Mouse (Mus musculus): ENCODE results near the gene Pikfyve. TPM values are rescaled to one million over a fixed set of nuclear protein-coding genes. Genes with fewer than 3 reads are reported as not detected.
"Not testable (repeated sequence)": the region's sequence is repeated elsewhere in the genome, so short reads cannot be mapped to it uniquely, and the experiment has no call there.

Gene Pikfyve
- total RNA-seq, 4 experiments from 2014 or later, result 9.8 to 11.8 (median 9.9) TPM

GRCm38 (mm10) chr1:65185011-65185410 is 1.5 kb upstream of the Pikfyve start:
- DNase-seq (ENCODE audit: low spot score), result no peak

- DNase-seq (ENCODE audit: low spot score), result no peak
Observed at GRCm38 (mm10) chr1:65185524-65186205, 818 bp upstream of the Pikfyve start.

DNA sequence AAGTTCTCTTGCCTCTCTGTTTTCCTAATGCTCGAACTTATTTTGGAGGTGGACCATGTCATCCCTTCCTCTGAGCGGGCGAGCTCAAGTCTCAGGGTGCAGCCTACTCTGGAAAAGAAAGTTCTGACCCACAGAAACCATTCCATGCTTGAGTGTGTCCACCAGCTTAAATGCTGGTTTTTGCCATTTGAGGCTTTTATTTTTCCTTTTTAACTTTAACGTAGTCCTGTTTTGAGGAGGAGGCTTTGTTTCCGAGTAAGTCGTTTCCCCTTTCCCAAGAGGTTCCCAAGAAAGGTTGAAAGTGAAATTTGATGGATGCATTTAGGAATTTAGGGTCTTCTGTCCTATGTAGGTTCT is 569 bp downstream of the Pikfyve start:
- DNase-seq (ENCODE audit: low spot score), result no peak

DNA sequence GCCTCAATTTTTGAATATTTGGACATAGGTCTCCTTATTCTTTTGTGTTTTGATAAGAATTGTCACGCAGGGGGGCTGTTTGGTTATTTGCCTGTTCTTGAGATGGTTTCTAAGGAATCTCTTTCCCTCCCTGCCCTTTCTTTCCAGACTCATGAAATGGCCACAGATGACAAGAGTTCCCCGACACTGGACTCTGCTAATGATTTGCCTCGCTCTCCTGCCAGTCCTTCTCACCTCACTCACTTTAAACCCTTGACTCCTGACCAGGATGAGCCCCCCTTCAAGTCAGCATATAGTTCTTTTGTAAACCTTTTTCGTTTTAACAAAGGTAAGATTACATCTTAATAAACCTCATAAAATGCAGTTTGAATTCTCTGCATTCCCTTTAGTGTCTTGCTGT is 3.7 kb downstream of the Pikfyve start:
- no peak for DNase-seq (ENCODE audit: low spot score)

- no peak for DNase-seq (ENCODE audit: low spot score)
Observed at GRCm38 (mm10) chr1:65193226-65193625, 6.7 kb downstream of the Pikfyve start.

DNA sequence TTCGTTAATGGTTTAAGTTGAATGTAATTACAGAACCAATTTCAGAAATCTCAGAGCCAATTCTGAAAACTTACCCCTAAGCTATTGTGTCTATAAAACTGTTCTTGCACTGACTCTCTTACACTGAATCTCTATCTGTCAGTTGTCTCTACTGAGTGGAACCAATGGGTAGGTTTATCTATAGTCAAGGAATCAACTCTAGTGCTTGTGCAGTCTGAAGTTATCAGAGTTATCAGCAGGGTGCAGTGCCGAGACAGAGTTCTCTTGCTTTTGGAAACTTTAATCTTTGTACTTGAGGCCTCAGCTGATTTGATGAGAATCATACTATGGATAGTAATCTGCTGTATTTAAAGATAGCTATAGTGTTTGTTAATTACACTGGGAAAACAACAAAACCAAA is 11.9 kb downstream of the Pikfyve start:
- DNase-seq (ENCODE audit: low spot score), result no peak

- no peak for DNase-seq (ENCODE audit: low spot score)
Observed at GRCm38 (mm10) chr1:65198861-65199260, 12.4 kb downstream of the Pikfyve start.

DNA sequence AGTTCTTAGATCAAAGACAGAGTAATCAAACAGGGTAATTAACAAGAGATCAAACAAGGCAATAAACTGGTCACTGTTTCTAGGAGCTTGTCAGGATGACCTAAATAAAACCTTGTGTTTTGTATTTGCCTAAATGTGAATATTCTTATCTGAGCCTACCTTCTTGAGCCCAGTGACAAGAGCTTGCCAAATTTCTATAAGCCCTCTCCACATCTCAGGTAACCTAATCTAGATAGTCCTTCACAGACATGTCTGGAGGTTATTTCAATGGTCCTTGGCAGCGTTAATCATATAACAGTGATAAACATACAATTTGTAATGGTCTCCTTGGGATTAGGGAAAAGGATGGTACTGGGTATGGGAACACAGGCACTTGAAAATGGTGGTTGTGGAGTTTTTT is 17.8 kb downstream of the Pikfyve start:
- DNase-seq (ENCODE audit: low spot score), result no peak

DNA sequence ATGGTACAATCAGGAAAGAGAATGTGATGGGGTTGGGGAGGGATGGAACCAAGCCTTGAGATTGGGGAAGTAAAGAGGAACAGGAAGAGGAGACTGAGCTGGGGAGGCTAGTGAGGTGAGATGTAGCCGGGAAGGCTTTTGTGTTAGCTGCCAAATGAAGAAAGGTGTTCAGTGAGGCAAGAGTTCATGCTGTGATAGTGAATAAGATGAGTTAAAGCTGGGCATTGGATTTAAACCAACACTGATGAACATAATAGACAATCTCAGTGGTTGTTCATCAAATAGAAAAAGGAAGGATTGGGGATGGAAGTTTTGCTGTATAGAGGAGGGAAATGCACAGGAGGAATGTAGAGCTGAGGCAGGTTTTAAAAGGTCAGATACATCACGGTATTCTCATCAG is 26.7 kb downstream of the Pikfyve start:
- DNase-seq (ENCODE audit: low spot score), result no peak

- no peak for DNase-seq (ENCODE audit: low spot score)
Observed at GRCm38 (mm10) chr1:65217567-65217966, 31.1 kb downstream of the Pikfyve start.

DNA sequence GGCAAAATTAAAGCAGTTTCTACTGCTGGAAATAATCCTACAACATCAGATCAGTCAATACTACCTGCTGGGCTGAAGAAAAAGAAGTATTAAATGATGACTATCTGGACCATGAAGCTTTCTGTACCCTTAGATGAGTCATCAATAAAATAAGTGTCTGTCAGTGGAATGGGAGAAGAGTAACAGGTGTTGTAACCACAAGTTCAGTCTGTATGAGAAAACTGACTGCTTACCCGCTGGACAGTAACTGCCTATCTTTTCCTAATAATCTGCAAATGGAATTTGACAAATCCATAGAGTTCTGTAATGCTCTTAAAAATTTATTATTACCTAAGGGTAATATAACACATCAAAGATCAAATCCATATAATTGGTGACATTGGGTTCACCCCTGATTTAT is 31.5 kb downstream of the Pikfyve start:
- no peak for DNase-seq (ENCODE audit: low spot score)

- no peak for DNase-seq (ENCODE audit: low spot score)
Observed at GRCm38 (mm10) chr1:65223654-65224053, 37.2 kb downstream of the Pikfyve start.

GRCm38 (mm10) chr1:65227681-65228080 is 41.2 kb downstream of the Pikfyve start:
- no peak for DNase-seq (ENCODE audit: low spot score)

GRCm38 (mm10) chr1:65229768-65230167 is 43.3 kb downstream of the Pikfyve start:
- not testable (repeated sequence) for DNase-seq (ENCODE audit: low spot score)

- no peak for DNase-seq (ENCODE audit: low spot score)
Observed at GRCm38 (mm10) chr1:65230566-65230965, 44.1 kb downstream of the Pikfyve start.

DNA sequence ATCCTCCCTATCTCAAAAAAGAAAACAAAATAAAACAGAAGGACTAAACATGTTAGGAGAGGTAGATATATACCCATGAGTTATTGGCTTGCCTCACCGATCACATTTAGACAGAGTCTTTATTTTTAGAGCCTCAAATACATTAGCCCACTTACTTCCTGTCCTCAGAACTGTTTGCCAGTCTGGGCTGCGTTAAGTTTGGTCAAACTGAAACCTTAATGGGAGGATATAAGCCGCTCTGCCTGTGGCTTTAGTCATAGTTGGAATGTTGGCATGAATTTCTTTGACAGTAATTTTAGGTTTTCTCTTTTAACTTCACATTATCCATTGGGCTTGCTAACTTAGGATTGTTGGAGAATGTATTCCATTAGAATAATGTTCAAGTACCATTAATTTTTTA is 51.2 kb downstream of the Pikfyve start:
- DNase-seq (ENCODE audit: low spot score), result no peak

GRCm38 (mm10) chr1:65245637-65246036 is 59.2 kb downstream of the Pikfyve start:
- DNase-seq (ENCODE audit: low spot score), result no peak

GRCm38 (mm10) chr1:65280461-65280860 is 94.0 kb downstream of the Pikfyve start:
- DNase-seq (ENCODE audit: low spot score), result no peak

DNA sequence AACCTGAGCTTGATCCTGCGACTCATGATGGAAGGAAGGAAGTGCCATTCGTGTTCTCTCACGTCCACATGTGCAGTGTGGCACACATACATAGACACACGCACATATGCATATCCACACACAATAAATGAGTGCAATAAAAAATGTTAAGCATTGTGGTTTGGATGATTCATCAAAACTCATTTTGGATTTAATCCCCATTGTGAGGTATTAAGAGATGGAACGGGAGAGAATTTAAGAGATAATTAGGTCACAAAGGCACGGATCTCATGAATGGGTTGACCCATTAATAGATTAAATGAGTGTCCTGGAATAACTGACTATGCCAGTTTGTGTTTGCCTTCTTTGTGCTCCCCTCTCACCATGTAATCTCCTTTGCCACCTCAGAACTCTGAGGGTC is 95.3 kb downstream of the Pikfyve start, which contains the start of gene Pth2r:
TSS of gene Pth2r (plus strand) at position 301 of the 400 bp plus-strand sequence.
- no peak for DNase-seq (ENCODE audit: low spot score)

- peak; percentile 22 for DNase-seq (ENCODE audit: low spot score)
Observed at GRCm38 (mm10) chr1:65282766-65283165, 96.3 kb downstream of the Pikfyve start.

- no peak for DNase-seq (ENCODE audit: low spot score)
Observed at GRCm38 (mm10) chr1:65308476-65308875, 122.0 kb downstream of the Pikfyve start.

DNA sequence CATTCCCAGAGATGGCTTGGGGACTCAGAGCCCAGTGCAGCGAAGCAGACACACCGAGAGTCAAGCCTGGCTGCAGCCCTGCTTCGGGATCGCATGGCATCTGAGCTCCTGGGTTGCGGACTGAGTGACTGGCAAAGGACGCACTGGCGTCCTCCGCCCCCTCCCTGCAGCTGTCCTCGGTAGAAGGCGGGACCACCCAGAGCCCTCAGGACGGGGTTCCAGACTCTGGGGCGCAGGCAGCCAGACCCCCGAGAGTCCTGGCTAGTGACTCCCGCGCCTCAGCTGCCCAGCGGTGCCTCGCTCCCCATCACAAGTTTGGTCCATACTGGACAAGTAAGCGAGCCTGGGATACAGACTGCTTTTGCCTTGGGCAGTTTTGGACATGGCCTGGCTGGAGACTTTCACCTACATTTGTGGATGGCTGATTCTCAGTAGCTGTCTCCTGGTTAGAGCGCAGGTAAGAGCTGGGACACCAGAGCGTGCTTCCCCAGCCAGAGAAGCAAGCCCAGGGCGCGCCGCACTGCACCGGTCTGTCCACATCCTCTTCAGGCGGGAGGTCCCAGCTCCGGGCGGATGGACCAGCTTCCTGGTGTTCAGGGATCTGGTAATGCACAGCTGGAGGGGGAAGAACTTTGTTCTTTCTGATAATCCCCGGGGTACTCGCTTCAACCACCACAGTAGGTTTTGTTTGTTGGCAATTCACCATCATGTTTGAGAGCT is 124.9 kb downstream of the Pikfyve start:
- DNase-seq (ENCODE audit: low spot score), result no peak

DNA sequence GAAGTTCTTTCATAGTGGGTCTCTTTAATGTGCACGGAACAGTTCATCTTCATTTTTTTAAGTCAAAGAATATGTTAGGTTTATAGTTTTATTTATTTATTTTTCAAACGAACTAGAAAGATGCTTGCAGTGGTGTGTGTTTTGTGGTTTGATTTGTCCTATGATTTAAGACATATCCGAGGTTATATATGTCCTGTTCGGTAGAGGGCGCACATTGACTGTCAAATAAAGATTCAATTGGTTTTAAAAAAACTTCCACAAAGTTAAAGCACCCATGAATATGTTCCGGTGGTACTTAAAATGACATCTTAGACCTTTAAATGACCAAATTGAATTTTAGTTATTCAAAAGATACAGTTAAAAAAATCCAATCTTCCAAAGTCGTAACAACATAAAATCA is 125.6 kb downstream of the Pikfyve start:
- peak; percentile 6 for DNase-seq (ENCODE audit: low spot score)
